Mouse (Mus musculus): ENCODE results near the gene Iqcj.

- no peak for TF ChIP-seq TAL1 (IDR thresholded peaks at IDR 0.05; ENCODE audit: low read length)
- no peak for TF ChIP-seq GATA1 (IDR thresholded peaks at IDR 0.05; ENCODE audit: low read length)
Observed at GRCm38 (mm10) chr3:68096724-68097431, 204.9 kb downstream of the Iqcj start.
